Mouse (Mus musculus): ENCODE measurements around the gene Pcx.

GRCm38 (mm10) chr19:4625179-4625828 lies 115.0 kb downstream of the Pcx start, which contains the start of gene Rce1:
- TF ChIP-seq CTCF (IDR thresholded peaks at IDR 0.05; ENCODE audit: low read depth) (no peak), EP300 (IDR thresholded peaks at IDR 0.05; ENCODE audit: low read depth) (no peak)

Measured in liver, embryonic 14.5 days (tissue).